Mouse (Mus musculus): Measurements from ENCODE around the gene Spg7.

DNA sequence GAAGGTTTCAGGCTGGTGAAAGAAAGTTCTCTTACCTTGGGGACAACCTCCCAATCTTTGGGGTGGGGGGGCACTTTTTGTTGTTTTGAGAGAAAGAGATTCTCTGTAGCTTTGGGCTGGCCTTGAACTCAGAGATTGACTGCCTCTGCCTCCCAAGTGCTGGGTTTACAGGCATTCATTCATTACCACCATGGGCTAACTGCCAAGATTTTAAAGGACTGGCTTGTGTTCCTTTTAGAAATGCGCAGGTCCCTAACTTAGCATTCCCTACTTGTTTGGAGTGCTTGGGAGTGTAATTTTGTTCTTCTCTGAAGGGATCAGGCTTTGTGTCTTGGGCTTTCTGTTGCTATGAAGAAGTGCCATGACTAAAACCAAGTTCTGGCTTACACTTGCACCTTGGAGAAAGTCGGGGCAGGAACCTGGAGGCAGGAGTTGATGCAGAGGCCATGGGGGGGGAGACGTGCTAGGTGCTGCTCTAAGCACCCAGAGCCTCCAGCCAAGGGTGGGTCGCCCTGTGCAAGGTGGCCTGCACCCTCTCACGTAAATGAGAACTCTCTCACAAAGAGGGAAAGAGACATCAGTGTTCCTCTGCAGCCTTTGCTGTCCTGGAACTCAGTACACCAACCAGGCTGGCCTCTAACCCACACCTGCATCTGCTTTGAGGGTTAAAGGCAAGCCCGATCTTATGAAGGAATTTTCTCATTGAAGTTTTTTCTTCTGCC lies 41.5 kb downstream of the Spg7 start:
- TF ChIP-seq POLR2A (IDR thresholded peaks at IDR 0.05; ENCODE audit: borderline replicate concordance, low read depth, low read length) = no peak
- no peak for TF ChIP-seq CTCF (IDR thresholded peaks at IDR 0.05; ENCODE audit: low read depth, low read length)

Data from bone marrow macrophage, adult 2 months (primary cell).